8 mouse cellular contexts compared by ENCODE assay signal in genomic region chr13:49205381-49205998, GRCm38 (mm10). TPM values are rescaled to one million over a fixed set of nuclear protein-coding genes. Genes with fewer than 3 reads are reported as not detected.
DNase-seq lines count a peak whose midpoint lies in the region; ATAC-seq and TF ChIP-seq lines count a peak whose summit lies in the region.

No protein-coding gene starts in this region.

- peak; percentile 92 for ATAC-seq in CD4-positive, CD25-positive, alpha-beta regulatory T cell, adult 4 months
- ATAC-seq in erythroblast, adult 5-6 weeks (replicated peaks; ENCODE audit: low FRiP score, poor library complexity, severe bottlenecking): peak; percentile 74
- peak; percentile 66 for ATAC-seq in heart, embryonic 15.5 days (replicated peaks; ENCODE audit: insufficient number of reproducible peaks, insufficient read depth, low FRiP score, low read depth)
- ATAC-seq in neural tube, embryonic 14.5 days (ENCODE audit: low read depth): peak; percentile 39; the same call in 1 of the 2 replicates

- TF ChIP-seq CTCF in bone marrow macrophage, adult 2 months (IDR thresholded peaks at IDR 0.05; ENCODE audit: low read depth, low read length): peak; percentile 93
- peak; percentile 95 for TF ChIP-seq CTCF in testis, adult 2 months (IDR thresholded peaks at IDR 0.05; ENCODE audit: control insufficient read depth, insufficient read depth, insufficient replicate concordance, low read depth, low read length)

- H3K9ac ChIP-seq in heart, embryonic 15.5 days: no peak overlapping the region; the same call in 1 of the 2 replicates
- H3K9ac ChIP-seq in neural tube, embryonic 14.5 days (replicated peaks; ENCODE audit: low read depth, low read length): no peak overlapping the region

- no peaks in the 10 kb centered on the region for H3K27me3 ChIP-seq in heart, embryonic 15.5 days
- no peaks in the 10 kb centered on the region for H3K27me3 ChIP-seq in neural tube, embryonic 14.5 days (ENCODE audit: control insufficient read depth, insufficient read depth, low read length)
- H3K27me3 ChIP-seq in testis, adult 2 months (ENCODE audit: control insufficient read depth, insufficient read depth, low read length): no peaks in the 10 kb centered on the region

- peaks cover 37% of the 10 kb centered on the region for H3K36me3 ChIP-seq in heart, embryonic 15.5 days
- H3K36me3 ChIP-seq in neural tube, embryonic 14.5 days (ENCODE audit: control insufficient read depth, insufficient read depth, low read length): no peaks in the 10 kb centered on the region
- H3K36me3 ChIP-seq in testis, adult 2 months (ENCODE audit: control insufficient read depth, insufficient read depth, low read length): no peaks in the 10 kb centered on the region

- H3K4me2 ChIP-seq in heart, embryonic 15.5 days: no peak overlapping the region
- H3K4me2 ChIP-seq in neural tube, embryonic 14.5 days (ENCODE audit: low read depth, low read length): no peak overlapping the region

- peaks cover 50% of the 10 kb centered on the region for H3K4me1 ChIP-seq in bone marrow macrophage, adult 2 months (ENCODE audit: control insufficient read depth, insufficient read depth, low read length)
- peaks cover 13% of the 10 kb centered on the region for H3K4me1 ChIP-seq in heart, embryonic 15.5 days (replicated peaks)
- H3K4me1 ChIP-seq in neural tube, embryonic 14.5 days (ENCODE audit: control insufficient read depth, insufficient read depth, low read length): no peaks in the 10 kb centered on the region
- H3K4me1 ChIP-seq in testis, adult 2 months (ENCODE audit: control insufficient read depth, insufficient read depth, low read length): peaks cover 2% of the 10 kb centered on the region

- H3K9me3 ChIP-seq in heart, embryonic 15.5 days (replicated peaks): no peaks in the 10 kb centered on the region
- no peaks in the 10 kb centered on the region for H3K9me3 ChIP-seq in neural tube, embryonic 14.5 days (ENCODE audit: control insufficient read depth, low read length)

- TF ChIP-seq POLR2A in bone marrow macrophage, adult 2 months (IDR thresholded peaks at IDR 0.05; ENCODE audit: borderline replicate concordance, low read depth, low read length): no peak
- TF ChIP-seq POLR2A in testis, adult 2 months (IDR thresholded peaks at IDR 0.05; ENCODE audit: control insufficient read depth, low read depth, low read length): no peak

- H3K27ac ChIP-seq in bone marrow macrophage, adult 2 months (ENCODE audit: insufficient read depth, low read depth, low read length): peak overlapping the region; percentile 59
- peak overlapping the region; percentile 37; the same call in 1 of the 2 replicates for H3K27ac ChIP-seq in heart, embryonic 15.5 days
- no peak overlapping the region for H3K27ac ChIP-seq in neural tube, embryonic 14.5 days (ENCODE audit: low read depth, low read length)
- H3K27ac ChIP-seq in testis, adult 2 months (ENCODE audit: control insufficient read depth, insufficient read depth, low read depth, low read length): no peak overlapping the region

- WGBS in heart, embryonic 15.5 days: 30% methylated on average over 13 of the region's 13 CpGs
- WGBS in neural tube, embryonic 14.5 days: 50% methylated on average over 13 of the region's 13 CpGs

- H3K4me3 ChIP-seq in bone marrow macrophage, adult 2 months (ENCODE audit: insufficient read depth, low read length): no peak overlapping the region
- no peak overlapping the region for H3K4me3 ChIP-seq in heart, embryonic 15.5 days
- no peak overlapping the region for H3K4me3 ChIP-seq in neural tube, embryonic 14.5 days (ENCODE audit: low read depth, low read length)
- no peak overlapping the region for H3K4me3 ChIP-seq in testis, adult 2 months (ENCODE audit: control insufficient read depth, low read depth, low read length)

- DNase-seq in kidney, postnatal 14 days: peak; percentile 88
- peak; percentile 74 to 78 for DNase-seq in lung, adult 18-20 months

RNA-seq across cellular contexts. Expression of gene Card19, which starts 10.3 kb away (rescaled TPM):
- polyA plus RNA-seq in CD4-positive, CD25-positive, alpha-beta regulatory T cell, adult 4 months (2017; shearing (Covaris generic)): 10 to 100 TPM; 49.7 to 55.4 TPM
- polyA plus RNA-seq in bone marrow macrophage, adult 2 months (2012; ENCODE audit: insufficient read depth, insufficient read length, missing spikeins): 261 and 268 TPM in 2 replicates
- 13.1 and 22.8 TPM in 2 replicates for total RNA-seq in erythroblast, adult 5-6 weeks (2015; ENCODE audit: low replicate concordance)
- total RNA-seq in erythroblast, adult 5-6 weeks (2017; ENCODE audit: low replicate concordance): 8.2 and 8.9 TPM in 2 replicates
- polyA plus RNA-seq in heart, embryonic 15.5 days (2015; fragmentation: Nextera tagmentation; extraction: Ambion mirVana): 121 and 126 TPM in 2 replicates
- polyA plus RNA-seq in neural tube, embryonic 14.5 days (2014; fragmentation: Nextera tagmentation; extraction: Ambion mirVana): 35.7 and 37.3 TPM in 2 replicates
- polyA plus RNA-seq in testis, adult 2 months (2012; rRNA removed): 22.0 and 28.9 TPM in 2 replicates

RNA-seq across cellular contexts. Expression of gene Ninj1, which starts 18.2 kb away (rescaled TPM):
- 10 to 100 TPM; 24.5 to 27.4 TPM for polyA plus RNA-seq in CD4-positive, CD25-positive, alpha-beta regulatory T cell, adult 4 months (2017; shearing (Covaris generic))
- 497 and 521 TPM in 2 replicates for polyA plus RNA-seq in bone marrow macrophage, adult 2 months (2012; ENCODE audit: insufficient read depth, insufficient read length, missing spikeins)
- 18.3 and 22.2 TPM in 2 replicates for total RNA-seq in erythroblast, adult 5-6 weeks (2015; ENCODE audit: low replicate concordance)
- 6.4 and 13.3 TPM in 2 replicates for total RNA-seq in erythroblast, adult 5-6 weeks (2017; ENCODE audit: low replicate concordance)
- polyA plus RNA-seq in heart, embryonic 15.5 days (2015; fragmentation: Nextera tagmentation; extraction: Ambion mirVana): 70.2 and 75.7 TPM in 2 replicates
- polyA plus RNA-seq in neural tube, embryonic 14.5 days (2014; fragmentation: Nextera tagmentation; extraction: Ambion mirVana): 29.0 and 34.8 TPM in 2 replicates
- 30.9 and 41.5 TPM in 2 replicates for polyA plus RNA-seq in testis, adult 2 months (2012; rRNA removed)

RNA-seq across cellular contexts. Expression of gene Susd3, which starts 43.0 kb away (rescaled TPM):
- 10 to 100 TPM; 60.4 to 88.7 TPM for polyA plus RNA-seq in CD4-positive, CD25-positive, alpha-beta regulatory T cell, adult 4 months (2017; shearing (Covaris generic))
- 139 and 143 TPM in 2 replicates for polyA plus RNA-seq in bone marrow macrophage, adult 2 months (2012; ENCODE audit: insufficient read depth, insufficient read length, missing spikeins)
- 1.5 and 2.5 TPM in 2 replicates for total RNA-seq in erythroblast, adult 5-6 weeks (2015; ENCODE audit: low replicate concordance)
- total RNA-seq in erythroblast, adult 5-6 weeks (2017; ENCODE audit: low replicate concordance): 1.1 and 5.2 TPM in 2 replicates
- polyA plus RNA-seq in heart, embryonic 15.5 days (2015; fragmentation: Nextera tagmentation; extraction: Ambion mirVana): 1.6 and 2.5 TPM in 2 replicates
- 0.56 and 0.91 TPM in 2 replicates for polyA plus RNA-seq in neural tube, embryonic 14.5 days (2014; fragmentation: Nextera tagmentation; extraction: Ambion mirVana)
- polyA plus RNA-seq in testis, adult 2 months (2012; rRNA removed): 37.7 and 51.3 TPM in 2 replicates

RNA-seq across cellular contexts. Expression of gene Wnk2, which starts 57.7 kb away (rescaled TPM):
- not detected for polyA plus RNA-seq in CD4-positive, CD25-positive, alpha-beta regulatory T cell, adult 4 months (2017; shearing (Covaris generic))
- polyA plus RNA-seq in bone marrow macrophage, adult 2 months (2012; ENCODE audit: insufficient read depth, insufficient read length, missing spikeins): not detected in 2 replicates
- total RNA-seq in erythroblast, adult 5-6 weeks (2015; ENCODE audit: low replicate concordance): not detected in 2 replicates
- not detected in 2 replicates for total RNA-seq in erythroblast, adult 5-6 weeks (2017; ENCODE audit: low replicate concordance)
- 1.4 and 2.0 TPM in 2 replicates for polyA plus RNA-seq in heart, embryonic 15.5 days (2015; fragmentation: Nextera tagmentation; extraction: Ambion mirVana)
- polyA plus RNA-seq in neural tube, embryonic 14.5 days (2014; fragmentation: Nextera tagmentation; extraction: Ambion mirVana): 26.5 and 33.1 TPM in 2 replicates
- 1.0 and 1.6 TPM in 2 replicates for polyA plus RNA-seq in testis, adult 2 months (2012; rRNA removed)

Comparison
In these comparisons a context has a peak if more than half of its experiments do, and no peak if none do; other contexts are left out.
1. ATAC-seq: peak in every context shown above with its lines; median percentile 92 in CD4-positive, CD25-positive, alpha-beta regulatory T cell, adult 4 months; 74 in erythroblast, adult 5-6 weeks; 66 in heart, embryonic 15.5 days; 39 in neural tube, embryonic 14.5 days.
2. H3K27ac ChIP-seq: peak in bone marrow macrophage, adult 2 months (single experiment) and heart, embryonic 15.5 days (single experiment); none in neural tube, embryonic 14.5 days (single experiment) and testis, adult 2 months (single experiment).
3. RNA of gene Susd3, which starts 43.0 kb away (polyA plus RNA-seq): 139 to 143 TPM in bone marrow macrophage, adult 2 months, 60.4 to 88.7 TPM in CD4-positive, CD25-positive, alpha-beta regulatory T cell, adult 4 months and 37.7 to 51.3 TPM in testis, adult 2 months; 1.6 to 2.5 TPM in heart, embryonic 15.5 days and 0.56 to 0.91 TPM in neural tube, embryonic 14.5 days; every median in the first group is over 10 times any median in the second.